Mouse (Mus musculus): ENCODE measurements at regions not wholly inside any gene's neighbourhood (a gene's known extent, or its start where the extent isn't known, plus 50 kb on each side); places are given as distances from the start of the nearest gene placed in this dataset.

GRCm38 (mm10) chr8:78023936-78024335 is 189.2 kb upstream of the Ttc29 start:
- Histone ChIP-seq H3K9me3 (no peaks in the 10 kb centered on the region), H3K4me2 (replicated peaks) (no peak overlapping the region)

DNA sequence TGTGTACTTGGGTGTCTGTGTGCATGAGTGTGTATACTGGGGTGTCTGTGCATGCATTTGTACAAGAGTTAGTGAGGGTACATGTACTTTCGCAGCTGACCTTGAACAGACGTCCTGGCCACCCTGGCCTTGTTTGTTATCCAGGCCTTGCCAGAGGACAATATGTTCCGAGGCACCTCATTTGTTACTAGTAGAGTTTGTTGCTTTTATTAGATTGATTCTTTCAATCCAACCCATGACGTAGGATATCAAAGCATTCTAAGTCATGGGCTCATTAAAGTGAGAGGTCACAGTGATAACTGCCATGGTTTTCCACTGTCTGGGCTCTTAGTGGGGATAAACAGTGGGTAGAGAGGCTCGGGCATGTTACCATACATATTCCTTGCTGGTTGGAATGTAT is 188.1 kb upstream of the Ttc29 start:
- no peak overlapping the region for H3K4me2 ChIP-seq (replicated peaks)
- H3K27ac ChIP-seq: no peak overlapping the region
- H3K9me3 ChIP-seq: no peaks in the 10 kb centered on the region
- no peak for ATAC-seq (ENCODE audit: low FRiP score, low read depth)
- no peak overlapping the region for H3K4me3 ChIP-seq
- no peaks in the 10 kb centered on the region for H3K27me3 ChIP-seq (replicated peaks)
- H3K9ac ChIP-seq: no peak overlapping the region
- no peaks in the 10 kb centered on the region for H3K36me3 ChIP-seq
- WGBS: 89% methylated on average over 5 of the region's 5 CpGs
- no peaks in the 10 kb centered on the region for H3K4me1 ChIP-seq

More at GRCm38 (mm10) chr8:78023936-78024335, 189.2 kb upstream of the Ttc29 start:
- ATAC-seq (ENCODE audit: low FRiP score, low read depth): no peak
- no peak overlapping the region for H3K27ac ChIP-seq
- no peaks in the 10 kb centered on the region for H3K36me3 ChIP-seq
- H3K4me1 ChIP-seq: no peaks in the 10 kb centered on the region
- H3K4me3 ChIP-seq: no peak overlapping the region
- 69% methylated on average over 4 of the region's 4 CpGs for WGBS
- no peak overlapping the region for H3K9ac ChIP-seq
- H3K27me3 ChIP-seq (replicated peaks): no peaks in the 10 kb centered on the region

- no peak for ATAC-seq (ENCODE audit: low FRiP score, low read depth)
- H3K27me3 ChIP-seq (replicated peaks): no peaks in the 10 kb centered on the region
- no peaks in the 10 kb centered on the region for H3K4me1 ChIP-seq
- no peak overlapping the region for H3K9ac ChIP-seq
- no peaks in the 10 kb centered on the region for H3K9me3 ChIP-seq
- 83% methylated on average over 2 of the region's 2 CpGs for WGBS
- no peak overlapping the region for H3K4me3 ChIP-seq
- no peaks in the 10 kb centered on the region for H3K36me3 ChIP-seq
- no peak overlapping the region for H3K27ac ChIP-seq
- no peak overlapping the region for H3K4me2 ChIP-seq (replicated peaks)
These were observed 185.7 kb upstream of the Ttc29 start for GRCm38 (mm10) chr8:78027371-78027770.

GRCm38 (mm10) chr8:78028928-78029327 is 184.2 kb upstream of the Ttc29 start:
- no peak overlapping the region for H3K4me3 ChIP-seq
- no peak overlapping the region for H3K27ac ChIP-seq
- WGBS: 91% methylated on average over 1 of the region's 1 CpGs
- H3K27me3 ChIP-seq (replicated peaks): no peaks in the 10 kb centered on the region
- no peak for ATAC-seq (ENCODE audit: low FRiP score, low read depth)
- no peaks in the 10 kb centered on the region for H3K9me3 ChIP-seq
- H3K4me1 ChIP-seq: no peaks in the 10 kb centered on the region
- no peak overlapping the region for H3K4me2 ChIP-seq (replicated peaks)
- H3K9ac ChIP-seq: no peak overlapping the region
- no peaks in the 10 kb centered on the region for H3K36me3 ChIP-seq

DNA sequence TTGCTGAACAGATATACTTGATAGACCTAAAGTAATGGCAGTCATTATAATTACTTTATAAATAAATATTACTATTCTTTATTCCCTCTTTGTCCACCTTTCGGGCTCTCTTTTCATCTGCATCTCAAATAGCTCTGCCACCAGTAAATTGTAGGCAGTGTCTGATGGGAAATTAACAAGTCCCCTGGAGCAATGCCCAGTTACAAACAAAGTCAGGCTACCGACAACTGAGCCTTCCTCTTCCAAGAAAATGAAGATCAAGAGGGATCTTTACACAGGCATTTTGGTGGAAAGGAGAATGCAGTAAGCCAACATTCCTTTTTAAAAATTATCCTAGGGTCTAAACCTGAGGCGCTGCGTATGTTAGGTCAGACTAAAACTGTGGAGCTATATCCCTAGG is 181.3 kb upstream of the Ttc29 start:
- no peak for ATAC-seq (ENCODE audit: low FRiP score, low read depth)
- H3K4me1 ChIP-seq: no peaks in the 10 kb centered on the region
- 82% methylated on average over 4 of the region's 4 CpGs for WGBS

DNA sequence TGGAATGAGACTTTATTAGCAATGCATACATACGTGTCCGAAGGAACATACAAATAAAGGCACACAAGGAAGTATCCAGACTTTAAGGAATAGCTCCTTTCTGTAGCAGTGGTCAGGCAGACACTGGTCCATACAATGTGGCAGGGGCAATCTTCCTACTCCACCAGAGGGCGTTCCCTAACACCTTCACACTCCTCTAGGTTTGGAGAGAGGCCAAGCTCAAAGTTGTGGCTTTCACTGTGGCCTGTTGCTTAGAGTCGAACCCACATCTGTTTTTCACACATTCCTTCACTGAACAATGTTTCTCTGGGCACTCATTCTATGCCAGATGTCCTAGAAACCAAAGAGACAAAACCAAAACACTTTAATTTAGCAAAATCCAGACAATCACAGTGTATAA is 178.4 kb upstream of the Ttc29 start:
- ATAC-seq (ENCODE audit: low FRiP score, low read depth): no peak
- no peak overlapping the region for H3K4me2 ChIP-seq (replicated peaks)
- 85% methylated on average over 4 of the region's 4 CpGs for WGBS
- H3K36me3 ChIP-seq: no peaks in the 10 kb centered on the region
- H3K27me3 ChIP-seq (replicated peaks): no peaks in the 10 kb centered on the region
- H3K4me1 ChIP-seq: no peaks in the 10 kb centered on the region
- no peak overlapping the region for H3K4me3 ChIP-seq
- H3K9ac ChIP-seq: no peak overlapping the region
- H3K27ac ChIP-seq: no peak overlapping the region
- H3K9me3 ChIP-seq: no peaks in the 10 kb centered on the region

More for the DNA sequence above, 181.3 kb upstream of the Ttc29 start:
- Histone ChIP-seq H3K36me3 (no peaks in the 10 kb centered on the region), H3K27me3 (replicated peaks) (no peaks in the 10 kb centered on the region), H3K4me2 (replicated peaks) (no peak overlapping the region), H3K27ac (no peak overlapping the region), H3K9ac (no peak overlapping the region), H3K4me3 (no peak overlapping the region), H3K9me3 (no peaks in the 10 kb centered on the region)

GRCm38 (mm10) chr8:78037218-78037617 is 175.9 kb upstream of the Ttc29 start:
- 43% methylated on average over 1 of the region's 1 CpGs for WGBS
- no peak for ATAC-seq (ENCODE audit: low FRiP score, low read depth)
- Histone ChIP-seq H3K36me3 (no peaks in the 10 kb centered on the region), H3K27me3 (replicated peaks) (no peaks in the 10 kb centered on the region), H3K4me3 (no peak overlapping the region), H3K4me1 (no peaks in the 10 kb centered on the region), H3K9ac (no peak overlapping the region), H3K27ac (no peak overlapping the region), H3K9me3 (no peaks in the 10 kb centered on the region), H3K4me2 (replicated peaks) (no peak overlapping the region)

GRCm38 (mm10) chr8:78046691-78047090 is 166.4 kb upstream of the Ttc29 start:
- Histone ChIP-seq H3K9ac (no peak overlapping the region), H3K9me3 (no peaks in the 10 kb centered on the region), H3K4me3 (no peak overlapping the region), H3K36me3 (no peaks in the 10 kb centered on the region), H3K4me2 (replicated peaks) (no peak overlapping the region), H3K4me1 (no peaks in the 10 kb centered on the region), H3K27me3 (replicated peaks) (no peaks in the 10 kb centered on the region), H3K27ac (no peak overlapping the region)
- ATAC-seq (ENCODE audit: low FRiP score, low read depth): no peak
- WGBS: 87% methylated on average over 3 of the region's 3 CpGs

DNA sequence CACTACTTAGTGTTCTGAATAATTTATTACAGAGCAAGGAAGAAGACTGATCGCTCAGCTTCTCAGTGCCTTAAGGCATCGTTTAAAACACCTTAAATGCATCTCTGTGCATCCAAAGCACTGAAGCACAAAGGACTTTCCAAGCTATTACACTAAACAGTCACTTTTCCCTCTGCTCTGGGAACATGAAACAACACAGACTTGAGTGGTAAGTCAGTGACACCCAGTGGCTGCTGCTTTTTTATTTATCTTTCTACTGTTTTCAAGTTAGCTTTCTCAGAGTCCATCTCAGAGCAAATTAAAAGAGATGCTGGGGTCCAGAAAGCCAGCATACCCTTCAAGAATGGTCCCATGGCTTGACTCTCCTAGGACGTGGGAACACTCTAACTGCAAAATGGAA is 162.3 kb upstream of the Ttc29 start:
- Histone ChIP-seq H3K9ac (no peak overlapping the region), H3K4me2 (replicated peaks) (no peak overlapping the region), H3K4me1 (no peaks in the 10 kb centered on the region), H3K27ac (no peak overlapping the region), H3K9me3 (no peaks in the 10 kb centered on the region), H3K27me3 (replicated peaks) (no peaks in the 10 kb centered on the region), H3K4me3 (no peak overlapping the region), H3K36me3 (no peaks in the 10 kb centered on the region)
- WGBS: 78% methylated on average over 3 of the region's 3 CpGs
- no peak for ATAC-seq (ENCODE audit: low FRiP score, low read depth)

GRCm38 (mm10) chr8:78054435-78054834 is 158.7 kb upstream of the Ttc29 start:
- Histone ChIP-seq H3K9ac (no peak overlapping the region), H3K9me3 (no peaks in the 10 kb centered on the region), H3K27ac (no peak overlapping the region), H3K4me2 (replicated peaks) (no peak overlapping the region), H3K4me1 (no peaks in the 10 kb centered on the region), H3K36me3 (no peaks in the 10 kb centered on the region), H3K27me3 (replicated peaks) (no peaks in the 10 kb centered on the region), H3K4me3 (no peak overlapping the region)
- WGBS: 28% methylated on average over 5 of the region's 5 CpGs
- ATAC-seq (ENCODE audit: low FRiP score, low read depth): no peak

GRCm38 (mm10) chr8:78054920-78055319 is 158.2 kb upstream of the Ttc29 start:
- Histone ChIP-seq H3K4me3 (no peak overlapping the region), H3K4me1 (no peaks in the 10 kb centered on the region), H3K9me3 (no peaks in the 10 kb centered on the region), H3K27ac (no peak overlapping the region), H3K36me3 (no peaks in the 10 kb centered on the region), H3K4me2 (replicated peaks) (no peak overlapping the region), H3K9ac (no peak overlapping the region), H3K27me3 (replicated peaks) (no peaks in the 10 kb centered on the region)
- WGBS: 17% methylated on average over 8 of the region's 8 CpGs
- no peak for ATAC-seq (ENCODE audit: low FRiP score, low read depth)

DNA sequence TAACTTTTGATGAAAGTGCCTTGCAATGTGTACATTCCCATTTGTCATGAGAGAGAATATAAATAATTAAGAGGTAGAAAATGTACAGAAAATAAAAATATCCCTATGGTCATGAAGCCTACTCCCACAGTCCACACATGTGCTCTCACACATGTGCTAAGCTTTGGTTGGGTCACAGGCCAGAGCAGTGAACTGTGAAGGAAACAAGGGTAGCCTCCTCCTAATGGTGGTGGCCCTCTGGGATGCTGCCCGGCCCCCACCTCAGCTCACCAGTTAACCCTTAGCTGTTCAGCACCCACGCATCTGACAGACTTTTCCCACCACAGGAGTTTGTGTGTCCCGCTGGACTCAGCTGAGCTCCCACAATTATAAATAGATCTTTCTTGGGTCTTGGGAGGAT is 157.6 kb upstream of the Ttc29 start:
- Histone ChIP-seq H3K4me3 (no peak overlapping the region), H3K27me3 (replicated peaks) (no peaks in the 10 kb centered on the region), H3K36me3 (no peaks in the 10 kb centered on the region), H3K27ac (no peak overlapping the region), H3K4me2 (replicated peaks) (no peak overlapping the region), H3K9me3 (no peaks in the 10 kb centered on the region), H3K4me1 (no peaks in the 10 kb centered on the region), H3K9ac (no peak overlapping the region)
- ATAC-seq (ENCODE audit: low FRiP score, low read depth): no peak
- WGBS: 53% methylated on average over 3 of the region's 3 CpGs

DNA sequence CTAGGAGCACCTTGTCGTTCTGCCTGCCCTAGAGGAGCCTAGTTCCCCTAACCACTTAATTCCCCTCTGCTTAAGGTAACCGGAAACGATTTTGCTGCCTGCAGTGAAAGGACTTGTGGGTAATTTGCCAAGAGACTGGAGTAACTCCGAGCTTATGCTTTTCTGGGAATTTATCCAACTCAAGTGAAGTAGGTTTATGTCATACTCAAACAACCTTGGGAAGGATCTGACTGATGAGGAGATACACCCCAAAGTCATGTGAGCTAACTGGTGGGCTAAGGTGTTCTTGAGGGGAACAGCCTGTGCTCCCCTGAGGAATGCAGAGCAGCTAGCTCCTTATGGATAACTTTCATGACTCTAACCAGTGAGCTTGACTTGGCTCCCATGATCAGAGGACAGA is 155.7 kb upstream of the Ttc29 start:
- Histone ChIP-seq H3K9me3 (no peaks in the 10 kb centered on the region), H3K27ac (no peak overlapping the region), H3K27me3 (replicated peaks) (no peaks in the 10 kb centered on the region), H3K4me3 (no peak overlapping the region), H3K4me2 (replicated peaks) (no peak overlapping the region), H3K4me1 (no peaks in the 10 kb centered on the region), H3K36me3 (no peaks in the 10 kb centered on the region), H3K9ac (no peak overlapping the region)
- no peak for ATAC-seq (ENCODE audit: low FRiP score, low read depth)
- 79% methylated on average over 4 of the region's 4 CpGs for WGBS
